Comparison of ENCODE assay signal across 9 mouse cellular contexts in genomic region chr10:39227499-39227942, GRCm38 (mm10).
DNase-seq lines count a peak whose midpoint lies in the region; ATAC-seq and TF ChIP-seq lines count a peak whose summit lies in the region.
"Had no signal": no experiment of that assay in that cellular context is flagged by ENCODE, and none has a peak within 500 bp of the region (broad histone marks: within the 10 kb centered on the region; RNA-seq: fewer than 3 reads in every experiment).

No protein-coding gene starts in this region.

- 10% methylated on average over 13 of the region's 13 CpGs for WGBS in hindbrain, postnatal 0 days
- 21% methylated on average over 13 of the region's 13 CpGs for whole genome bisulfite sequencing in midbrain, embryonic 15.5 days

- no peaks in the 10 kb centered on the region for H3K4me1 ChIP-seq in hindbrain, postnatal 0 days (ENCODE audit: insufficient read depth, low read length)
- H3K4me1 ChIP-seq in midbrain, embryonic 15.5 days = peaks cover 14% of the 10 kb centered on the region

- peak overlapping the region; percentile 74 for H3K27ac ChIP-seq in hindbrain, postnatal 0 days
- peak overlapping the region; percentile 47 for H3K27ac ChIP-seq in midbrain, embryonic 15.5 days

- ATAC-seq in hindbrain, postnatal 0 days = peak; percentile 83
- peak; percentile 74 for ATAC-seq in midbrain, embryonic 15.5 days (replicated peaks)

- intact Hi-C loops in gastrocnemius, postnatal 36 days (cut with DNase I) = no loop called here

- H3K4me3 ChIP-seq in hindbrain, postnatal 0 days (ENCODE audit: low read length) = 0 out of 2 replicates have a peak overlapping the region, but pooled peaks have one; percentile 7
- H3K4me3 ChIP-seq in midbrain, embryonic 15.5 days = no peak overlapping the region; the same call in 1 of the 2 replicates

- H3K9ac ChIP-seq in hindbrain, postnatal 0 days (replicated peaks; ENCODE audit: low read length) = peak overlapping the region; percentile 37
- H3K9ac ChIP-seq in midbrain, embryonic 15.5 days = peak overlapping the region; percentile 0; the same call in 1 of the 2 replicates

- DNase-seq in embryo, embryonic 10 days (ENCODE audit: low spot score) = peak; percentile 44
- DNase-seq in embryo, embryonic 9.5 days (ENCODE audit: extremely low spot score) = no peak
- DNase-seq in R1 (ENCODE audit: low read depth, low spot score) = peak; percentile 69
- peak; percentile 56 to 61 for DNase-seq in gastrocnemius, postnatal 36 days
- DNase-seq in hindbrain, postnatal 0 days (ENCODE audit: low spot score) = peak; percentile 73
- no peak for DNase-seq in c-Kit-positive CD71-positive TER-119-positive erythroid progenitor cells, embryonic 14.5 days (ENCODE audit: low spot score)
- no peak for DNase-seq in layer of hippocampus, adult 8-10 months (ENCODE audit: low spot score in 2 of 2)

- no peaks in the 10 kb centered on the region for H3K36me3 ChIP-seq in hindbrain, postnatal 0 days (ENCODE audit: insufficient read depth, low read length)
- H3K36me3 ChIP-seq in midbrain, embryonic 15.5 days (replicated peaks) = no peaks in the 10 kb centered on the region

- peak overlapping the region; percentile 54 for H3K4me2 ChIP-seq in hindbrain, postnatal 0 days (ENCODE audit: low read depth, low read length)
- peak overlapping the region; percentile 37 for H3K4me2 ChIP-seq in midbrain, embryonic 15.5 days

- H3K27me3 ChIP-seq in hindbrain, postnatal 0 days (ENCODE audit: insufficient read depth, low read length) = no peaks in the 10 kb centered on the region
- H3K27me3 ChIP-seq in midbrain, embryonic 15.5 days (replicated peaks) = no peaks in the 10 kb centered on the region
- H3K27me3 ChIP-seq: CH12.LX had no signal

- TF ChIP-seq CTCF in hindbrain, postnatal 0 days (IDR thresholded peaks at IDR 0.05; ENCODE audit: low read depth) = no peak

- no peaks in the 10 kb centered on the region for H3K9me3 ChIP-seq in hindbrain, postnatal 0 days (ENCODE audit: low read length)
- H3K9me3 ChIP-seq in midbrain, embryonic 15.5 days = no peaks in the 10 kb centered on the region

Comparison
In these comparisons a context has a peak if more than half of its experiments do, and no peak if none do; other contexts are left out.
1. DNase-seq: peak in embryo, embryonic 10 days (single experiment), R1 (single experiment), gastrocnemius, postnatal 36 days (2 of 2) and hindbrain, postnatal 0 days (single experiment); none in embryo, embryonic 9.5 days (single experiment), c-Kit-positive CD71-positive TER-119-positive erythroid progenitor cells, embryonic 14.5 days (single experiment) and layer of hippocampus, adult 8-10 months (0 of 2).